Mouse (Mus musculus): ENCODE results near the gene Phf20.
"Not testable (repeated sequence)": the region's sequence is repeated elsewhere in the genome, so short reads cannot be mapped to it uniquely, and the experiment has no call there.

Gene Phf20

GRCm38 (mm10) chr2:156201486-156201885 is 5.2 kb downstream of the Phf20 start:
- DNase-seq, result no peak

GRCm38 (mm10) chr2:156202848-156203437 is 6.7 kb downstream of the Phf20 start:
- DNase-seq, result no peak

- DNase-seq, result no peak
Measured at GRCm38 (mm10) chr2:156203917-156204316, 7.7 kb downstream of the Phf20 start.

GRCm38 (mm10) chr2:156217786-156218185 is 21.5 kb downstream of the Phf20 start:
- no peak for DNase-seq

GRCm38 (mm10) chr2:156222100-156222499 is 25.8 kb downstream of the Phf20 start:
- DNase-seq, result no peak

GRCm38 (mm10) chr2:156224043-156224442 is 27.8 kb downstream of the Phf20 start:
- no peak for DNase-seq

GRCm38 (mm10) chr2:156227689-156228088 is 31.4 kb downstream of the Phf20 start:
- DNase-seq, result no peak

GRCm38 (mm10) chr2:156229171-156229570 is 32.9 kb downstream of the Phf20 start:
- DNase-seq, result no peak

GRCm38 (mm10) chr2:156231340-156231739 is 35.1 kb downstream of the Phf20 start:
- no peak for DNase-seq

GRCm38 (mm10) chr2:156233275-156233948 is 37.1 kb downstream of the Phf20 start:
- DNase-seq, result no peak

GRCm38 (mm10) chr2:156234016-156234415 is 37.8 kb downstream of the Phf20 start:
- DNase-seq, result not testable (repeated sequence)

- DNase-seq, result no peak
Measured at GRCm38 (mm10) chr2:156235847-156236246, 39.6 kb downstream of the Phf20 start.

- DNase-seq, result no peak
Measured at GRCm38 (mm10) chr2:156241662-156242061, 45.4 kb downstream of the Phf20 start.

GRCm38 (mm10) chr2:156243011-156243410 is 46.7 kb downstream of the Phf20 start:
- DNase-seq, result no peak

- DNase-seq, result no peak
Measured at GRCm38 (mm10) chr2:156247599-156247998, 51.3 kb downstream of the Phf20 start.

- DNase-seq, result no peak
Measured at GRCm38 (mm10) chr2:156250761-156251160, 54.5 kb downstream of the Phf20 start.

GRCm38 (mm10) chr2:156251291-156251690 is 55.0 kb downstream of the Phf20 start:
- no peak for DNase-seq

GRCm38 (mm10) chr2:156257051-156257450 is 60.8 kb downstream of the Phf20 start:
- DNase-seq, result peak; percentile 39 to 52

GRCm38 (mm10) chr2:156257922-156258761 is 61.9 kb downstream of the Phf20 start:
- DNase-seq, result peak in 1 of 2 experiments; percentile 4

GRCm38 (mm10) chr2:156260968-156261367 is 64.7 kb downstream of the Phf20 start:
- no peak for DNase-seq

GRCm38 (mm10) chr2:156263204-156263893 is 67.1 kb downstream of the Phf20 start:
- no peak for DNase-seq

GRCm38 (mm10) chr2:156267636-156268035 is 71.4 kb downstream of the Phf20 start:
- peak; percentile 34 to 51 for DNase-seq

GRCm38 (mm10) chr2:156272553-156272952 is 76.3 kb downstream of the Phf20 start:
- no peak for DNase-seq

All from thymus, postnatal 36 days (tissue).